Mouse (Mus musculus) ES-E14 (cell line): ENCODE results near the gene Sbf2.

Source experiments
- CHD2 ChIP-seq: IDR thresholded peaks from 2 replicates; pipeline ENCODE4 v1.6.1; 2014; ENCODE audit warnings: mild to moderate bottlenecking, low read depth, low read length, inconsistent platforms
- ZNF384 ChIP-seq: IDR thresholded peaks from 2 replicates; pipeline ENCODE4 v1.6.1; 2012; ENCODE audit warnings: low read depth, low read length, inconsistent platforms

DNA sequence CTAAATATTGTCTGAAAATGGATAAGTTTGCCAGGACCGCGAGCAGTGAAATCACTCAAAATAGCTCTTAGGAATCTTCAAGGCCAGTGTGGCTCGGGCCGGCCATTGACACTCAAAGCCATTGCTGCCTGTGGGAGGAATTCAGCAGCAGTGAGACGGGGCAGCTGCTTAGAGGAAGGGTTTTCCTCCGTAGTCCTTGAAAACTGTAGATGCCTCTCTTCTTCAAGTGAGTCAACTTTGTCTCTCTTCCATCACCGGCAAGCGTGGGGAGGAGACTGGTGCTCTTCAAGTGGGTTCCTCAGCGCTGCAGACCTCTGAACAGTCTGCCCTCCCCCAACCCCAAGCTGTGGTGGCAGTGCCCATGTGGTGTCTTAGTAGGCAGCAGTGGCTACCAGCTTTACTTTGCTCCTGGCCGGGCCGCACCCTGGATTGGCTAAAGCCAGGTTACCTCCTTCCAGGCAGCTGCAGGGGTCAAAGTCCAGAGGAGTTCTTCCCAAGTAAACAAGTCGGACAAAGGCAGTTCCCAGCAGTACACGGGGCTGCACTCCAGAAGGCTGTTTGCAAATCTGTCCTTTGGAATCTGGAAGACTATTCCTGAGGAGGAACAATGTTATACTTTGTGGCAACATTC, 33.8 kb upstream of the Sbf2 start:
- TF ChIP-seq ZNF384 (no peak), CHD2 (no peak)
